Mouse (Mus musculus) liver, embryonic 13.5 days (tissue): Measurements from ENCODE around the gene Gm49325. TPM values are rescaled to one million over a fixed set of nuclear protein-coding genes. Genes with fewer than 3 reads are reported as not detected.

Source experiments
- ATAC-seq: fragments of 200-750 bp; cut with Nextera tagmentation; 2 replicates; pipeline ENCODE4 v1.8.0; 2017; ENCODE audit warnings: low read depth, mild to moderate bottlenecking, moderate number of reproducible peaks, moderate library complexity
- DNase-seq: peaks from one replicate; pipeline ENCODE4 v3.0.0; 2022
- H3K27ac ChIP-seq: fragments of 300-500 bp; sonication (generic); 2 replicates; pipeline ENCODE4 v1.5.1; 2015; ENCODE audit warnings: moderate library complexity, mild to moderate bottlenecking, inconsistent platforms
- H3K27me3 ChIP-seq: fragments of 300-500 bp; sonication (generic); 2 replicates; pipeline ENCODE4 v1.6.1; 2015; ENCODE audit warnings: mild to moderate bottlenecking, inconsistent platforms
- H3K36me3 ChIP-seq: fragments of 300-500 bp; sonication (generic); 2 replicates; pipeline ENCODE4 v1.6.1; 2015; ENCODE audit warnings: mild to moderate bottlenecking, inconsistent platforms
- H3K4me1 ChIP-seq: fragments of 300-500 bp; sonication (generic); replicated peaks from 2 replicates; pipeline ENCODE4 v1.6.1; 2015; ENCODE audit warnings: inconsistent platforms
- H3K4me2 ChIP-seq: fragments of 300-500 bp; sonication (generic); 2 replicates; pipeline ENCODE4 v1.6.1; 2015; ENCODE audit warnings: inconsistent platforms, mild to moderate bottlenecking, moderate library complexity
- H3K4me3 ChIP-seq: fragments of 300-500 bp; sonication (generic); replicated peaks from 2 replicates; pipeline ENCODE4 v1.5.1; 2015; ENCODE audit warnings: mild to moderate bottlenecking, inconsistent platforms
- H3K9ac ChIP-seq: fragments of 300-500 bp; sonication (generic); 2 replicates; pipeline ENCODE4 v1.6.1; 2015; ENCODE audit warnings: mild to moderate bottlenecking, inconsistent platforms
- H3K9me3 ChIP-seq: fragments of 300-500 bp; sonication (generic); replicated peaks from 2 replicates; pipeline ENCODE4 v1.6.1; 2016; ENCODE audit warnings: inconsistent platforms
- WGBS: fragments of 180-500 bp; shearing (Covaris S2); methylation state at CpG from one replicate; pipeline ENCODE4 v1.1.7; 2015; ENCODE audit not compliant: insufficient replicate concordance; 5-methylcytosine and 5-hydroxymethylcytosine counted together
- polyA plus RNA-seq: library from polyadenylated mRNA; unstranded; fragments of >200 nt; fragmentation: Nextera tagmentation; extraction: Ambion mirVana; gene quantifications from 2 replicates; pipeline ENCODE4 v1.2.1, GENCODE M21; 2015

The Gm49325 gene
- polyA plus RNA-seq, 1 experiment from 2014 or later = 1.1 TPM

GRCm38 (mm10) chr10:77647461-77647860 lies 41.5 kb downstream of the Gm49325 start:
- no peak overlapping the region for H3K4me3 ChIP-seq
- no peaks in the 10 kb centered on the region for H3K9me3 ChIP-seq
- peaks cover 43% of the 10 kb centered on the region for H3K36me3 ChIP-seq
- no peak for DNase-seq
- ATAC-seq = no peak
- WGBS = 12% methylated on average over 1 of the region's 1 CpGs
- no peak overlapping the region for H3K4me2 ChIP-seq
- H3K27ac ChIP-seq = no peak overlapping the region
- H3K27me3 ChIP-seq = no peaks in the 10 kb centered on the region
- no peak overlapping the region for H3K9ac ChIP-seq
- no peaks in the 10 kb centered on the region for H3K4me1 ChIP-seq

- H3K9me3 ChIP-seq = no peaks in the 10 kb centered on the region
- 72% methylated on average over 8 of the region's 8 CpGs for WGBS
- H3K27me3 ChIP-seq = no peaks in the 10 kb centered on the region
- H3K27ac ChIP-seq = no peak overlapping the region
- H3K9ac ChIP-seq = no peak overlapping the region
- H3K4me2 ChIP-seq = no peak overlapping the region
- ATAC-seq (no peak), DNase-seq (no peak)
- H3K4me1 ChIP-seq = no peaks in the 10 kb centered on the region
- H3K36me3 ChIP-seq = peaks cover 40% of the 10 kb centered on the region
- no peak overlapping the region for H3K4me3 ChIP-seq
These were observed 41.9 kb downstream of the Gm49325 start for GRCm38 (mm10) chr10:77647901-77648300.

GRCm38 (mm10) chr10:77652046-77652445 lies 46.0 kb downstream of the Gm49325 start:
- WGBS = 82% methylated on average over 9 of the region's 9 CpGs
- ATAC-seq (no peak), DNase-seq (no peak)
- Histone ChIP-seq H3K9me3 (no peaks in the 10 kb centered on the region), H3K27ac (no peak overlapping the region), H3K4me2 (no peak overlapping the region), H3K36me3 (no peaks in the 10 kb centered on the region), H3K9ac (no peak overlapping the region), H3K4me3 (no peak overlapping the region), H3K27me3 (no peaks in the 10 kb centered on the region), H3K4me1 (no peaks in the 10 kb centered on the region)

- Histone ChIP-seq H3K27ac (no peak overlapping the region), H3K36me3 (no peaks in the 10 kb centered on the region), H3K9me3 (no peaks in the 10 kb centered on the region), H3K27me3 (peaks cover 4% of the 10 kb centered on the region; the same call in 1 of the 2 replicates), H3K4me2 (no peak overlapping the region), H3K9ac (no peak overlapping the region), H3K4me3 (no peak overlapping the region), H3K4me1 (no peaks in the 10 kb centered on the region)
- DNase-seq (no peak), ATAC-seq (no peak)
- 46% methylated on average over 15 of the region's 15 CpGs for WGBS
These were observed 52.4 kb downstream of the Gm49325 start for GRCm38 (mm10) chr10:77658286-77658994.

GRCm38 (mm10) chr10:77663949-77664665 lies 58.1 kb downstream of the Gm49325 start:
- no peaks in the 10 kb centered on the region for H3K9me3 ChIP-seq
- no peak for ATAC-seq
- no peak overlapping the region for H3K9ac ChIP-seq
- H3K27me3 ChIP-seq = peaks cover 31% of the 10 kb centered on the region
- H3K27ac ChIP-seq = no peak overlapping the region
- H3K4me2 ChIP-seq = no peak overlapping the region
- DNase-seq = no peak
- no peaks in the 10 kb centered on the region for H3K4me1 ChIP-seq
- H3K36me3 ChIP-seq = no peaks in the 10 kb centered on the region
- 39% methylated on average over 43 of the region's 43 CpGs for WGBS
- no peak overlapping the region for H3K4me3 ChIP-seq

- no peak overlapping the region for H3K4me3 ChIP-seq
- no peak overlapping the region for H3K27ac ChIP-seq
- H3K9ac ChIP-seq = no peak overlapping the region
- H3K27me3 ChIP-seq = peaks cover 31% of the 10 kb centered on the region
- DNase-seq (no peak), ATAC-seq (no peak)
- H3K36me3 ChIP-seq = no peaks in the 10 kb centered on the region
- peaks cover 14% of the 10 kb centered on the region for H3K4me1 ChIP-seq
- no peak overlapping the region for H3K4me2 ChIP-seq
- WGBS = 75% methylated on average over 8 of the region's 8 CpGs
- no peaks in the 10 kb centered on the region for H3K9me3 ChIP-seq
These were observed 60.3 kb downstream of the Gm49325 start for GRCm38 (mm10) chr10:77666342-77666741.

- no peak for ATAC-seq
- Histone ChIP-seq H3K4me3 (no peak overlapping the region), H3K9me3 (no peaks in the 10 kb centered on the region), H3K27me3 (peaks cover 29% of the 10 kb centered on the region), H3K36me3 (no peaks in the 10 kb centered on the region), H3K9ac (no peak overlapping the region), H3K27ac (no peak overlapping the region), H3K4me2 (no peak overlapping the region), H3K4me1 (peaks cover 25% of the 10 kb centered on the region)
- no peak for DNase-seq
- 61% methylated on average over 4 of the region's 4 CpGs for WGBS
These were observed 61.4 kb downstream of the Gm49325 start for GRCm38 (mm10) chr10:77667402-77667801.

- Histone ChIP-seq H3K4me2 (no peak overlapping the region), H3K9ac (no peak overlapping the region), H3K4me3 (no peak overlapping the region), H3K27ac (no peak overlapping the region), H3K9me3 (no peaks in the 10 kb centered on the region), H3K27me3 (peaks cover 21% of the 10 kb centered on the region), H3K4me1 (peaks cover 26% of the 10 kb centered on the region), H3K36me3 (no peaks in the 10 kb centered on the region)
- DNase-seq (peak; percentile 7), ATAC-seq (no peak)
- 70% methylated on average over 4 of the region's 4 CpGs for WGBS
These were observed 64.7 kb downstream of the Gm49325 start for GRCm38 (mm10) chr10:77670710-77671109.

GRCm38 (mm10) chr10:77671519-77671918 lies 65.5 kb downstream of the Gm49325 start:
- ATAC-seq (peak; percentile 90), DNase-seq (peak; percentile 62)
- no peak overlapping the region for H3K4me3 ChIP-seq
- peaks cover 26% of the 10 kb centered on the region for H3K4me1 ChIP-seq
- H3K27me3 ChIP-seq = peaks cover 29% of the 10 kb centered on the region
- H3K9ac ChIP-seq = no peak overlapping the region
- H3K4me2 ChIP-seq = peak overlapping the region; percentile 19; the same call in 1 of the 2 replicates
- H3K36me3 ChIP-seq = no peaks in the 10 kb centered on the region
- WGBS = 6% methylated on average over 4 of the region's 4 CpGs
- no peaks in the 10 kb centered on the region for H3K9me3 ChIP-seq
- H3K27ac ChIP-seq = peak overlapping the region; percentile 59

- peaks cover 44% of the 10 kb centered on the region for H3K27me3 ChIP-seq
- DNase-seq = no peak
- H3K4me2 ChIP-seq = no peak overlapping the region
- H3K4me1 ChIP-seq = peaks cover 31% of the 10 kb centered on the region
- H3K9ac ChIP-seq = no peak overlapping the region
- 55% methylated on average over 13 of the region's 13 CpGs for WGBS
- no peak overlapping the region for H3K27ac ChIP-seq
- no peaks in the 10 kb centered on the region for H3K9me3 ChIP-seq
- no peak overlapping the region for H3K4me3 ChIP-seq
- no peak for ATAC-seq
- H3K36me3 ChIP-seq = no peaks in the 10 kb centered on the region
These were observed 67.8 kb downstream of the Gm49325 start for GRCm38 (mm10) chr10:77673765-77674164.

GRCm38 (mm10) chr10:77677562-77677961 lies 71.6 kb downstream of the Gm49325 start:
- WGBS = 2% methylated on average over 35 of the region's 35 CpGs
- Histone ChIP-seq H3K9me3 (no peaks in the 10 kb centered on the region), H3K4me3 (no peak overlapping the region), H3K9ac (no peak overlapping the region), H3K36me3 (no peaks in the 10 kb centered on the region), H3K27me3 (peaks cover 77% of the 10 kb centered on the region), H3K4me1 (peaks cover 5% of the 10 kb centered on the region; the same call in 1 of the 2 replicates), H3K4me2 (0 out of 2 replicates have a peak overlapping the region, but pooled peaks have one; percentile 12), H3K27ac (no peak overlapping the region)
- ATAC-seq (no peak), DNase-seq (no peak)
